Mouse (Mus musculus): ENCODE measurements around the gene Psmc3.
A peak's percentile ranks its signal among the peaks of the same experiment; 100 is the strongest.

Gene Psmc3

GRCm38 (mm10) chr2:91058435-91058834 is 4.6 kb downstream of the Psmc3 start:
- no peak for DNase-seq

DNA sequence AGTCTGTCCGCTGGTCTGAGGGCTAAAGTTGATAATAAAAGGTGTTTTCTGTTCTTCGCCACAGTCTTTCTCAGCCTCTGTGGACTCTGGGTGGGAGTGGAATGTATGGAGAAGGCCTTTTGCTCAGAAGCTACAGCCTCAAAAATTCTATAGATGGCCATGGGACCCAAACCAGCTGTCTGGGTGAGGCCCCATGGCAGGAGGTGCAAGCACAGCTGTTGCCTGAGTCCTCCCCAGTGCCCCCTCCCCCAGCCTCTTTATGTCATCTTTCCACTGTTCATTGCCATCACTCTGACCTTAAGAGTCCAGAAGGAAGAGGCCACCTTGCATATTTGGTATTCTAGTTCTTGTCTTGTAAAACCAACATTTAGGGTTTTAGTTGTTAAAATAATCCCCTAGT is 5.6 kb downstream of the Psmc3 start:
- no peak for DNase-seq

GRCm38 (mm10) chr2:91060544-91061355 is 6.9 kb downstream of the Psmc3 start:
- peak; percentile 55 for DNase-seq

DNA sequence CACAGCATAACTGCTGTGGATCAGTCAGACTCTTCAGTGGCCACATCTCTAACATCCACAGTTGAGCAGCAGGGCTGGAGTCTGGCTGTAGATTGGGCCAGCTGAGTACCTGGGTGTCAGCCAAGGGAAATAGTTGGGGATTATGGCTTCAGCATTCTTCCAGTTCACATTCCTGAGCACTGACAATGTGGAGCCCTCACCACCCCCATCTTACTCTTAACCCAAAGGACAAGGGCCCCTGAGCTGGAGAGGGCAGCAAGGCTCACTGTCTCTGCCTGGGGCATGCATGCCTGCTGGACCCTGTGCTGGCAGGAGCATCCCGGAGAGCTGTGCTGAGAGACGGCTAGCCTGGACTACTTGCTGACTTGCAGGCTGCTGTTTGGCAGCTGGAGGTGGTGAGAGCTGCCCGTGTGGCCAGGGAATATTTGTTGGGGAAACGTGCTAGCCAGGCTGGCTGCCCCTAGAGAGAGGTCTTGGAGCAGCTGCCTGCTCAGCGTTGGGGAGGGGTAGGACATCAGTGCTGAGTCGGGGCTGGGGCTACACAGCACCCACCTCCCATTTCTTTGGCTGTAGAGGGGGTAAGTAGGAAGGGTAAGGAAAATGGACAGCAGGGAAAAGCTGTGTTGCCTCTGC is 8.2 kb downstream of the Psmc3 start:
- DNase-seq, result peak; percentile 60

DNA sequence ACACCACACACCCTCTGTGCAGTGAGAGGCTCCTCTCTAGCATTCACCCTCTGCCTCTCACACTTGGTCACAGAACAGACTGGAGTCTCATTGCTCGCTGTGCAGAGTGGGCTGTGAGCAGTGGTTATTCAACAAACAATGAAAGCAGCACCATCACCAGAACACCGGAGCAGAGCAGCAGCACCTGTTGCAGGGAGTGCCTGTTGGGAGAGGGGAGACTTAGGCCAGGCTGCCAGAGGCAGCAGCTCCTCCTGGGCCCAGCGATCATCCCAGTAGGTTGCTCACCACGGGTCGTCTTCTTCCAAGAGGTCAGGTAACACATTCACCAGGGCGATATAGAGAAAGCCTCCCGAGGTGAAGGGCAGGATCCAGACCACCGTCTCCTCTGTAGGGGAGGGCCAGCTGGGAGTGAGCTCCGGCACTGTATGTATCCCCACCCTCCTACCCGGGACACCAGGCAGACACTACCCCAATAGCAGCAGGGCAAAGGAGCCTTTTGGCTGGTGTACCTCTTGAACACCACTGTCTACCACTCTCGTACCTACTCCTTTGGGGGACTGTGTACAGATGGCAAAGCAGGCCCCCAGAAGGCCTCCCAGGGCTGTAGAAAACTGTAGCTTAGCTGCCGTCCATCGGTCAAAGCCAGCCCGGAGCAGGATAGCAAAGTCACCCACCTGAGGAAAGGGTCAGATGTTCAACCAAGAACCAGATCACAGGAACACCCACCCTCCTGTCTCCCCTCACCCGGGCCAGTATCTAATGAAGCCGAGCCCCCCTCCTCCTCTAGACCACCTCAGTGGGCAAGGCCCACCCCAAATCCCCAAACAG is 9.2 kb downstream of the Psmc3 start:
- DNase-seq, result no peak

DNA sequence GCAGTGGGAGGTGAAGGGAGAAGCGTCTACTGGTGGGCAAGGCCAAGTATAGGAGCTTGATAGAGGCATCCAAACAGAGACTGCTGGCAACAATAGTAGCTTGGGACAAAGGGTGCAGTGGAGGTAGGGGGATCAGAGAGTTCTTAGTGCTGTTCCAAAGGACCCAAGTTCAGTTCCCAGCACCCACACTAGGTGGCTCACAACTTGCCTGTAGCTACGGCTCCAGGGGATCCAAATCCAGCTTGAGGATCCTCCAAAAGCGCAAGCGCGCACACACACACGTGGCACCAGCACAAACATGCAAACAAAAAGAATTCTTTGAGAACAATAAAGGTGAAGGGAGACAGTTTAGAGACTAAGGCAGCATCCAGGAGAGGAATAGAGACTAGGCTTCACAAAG is 10.4 kb downstream of the Psmc3 start:
- no peak for DNase-seq

DNA sequence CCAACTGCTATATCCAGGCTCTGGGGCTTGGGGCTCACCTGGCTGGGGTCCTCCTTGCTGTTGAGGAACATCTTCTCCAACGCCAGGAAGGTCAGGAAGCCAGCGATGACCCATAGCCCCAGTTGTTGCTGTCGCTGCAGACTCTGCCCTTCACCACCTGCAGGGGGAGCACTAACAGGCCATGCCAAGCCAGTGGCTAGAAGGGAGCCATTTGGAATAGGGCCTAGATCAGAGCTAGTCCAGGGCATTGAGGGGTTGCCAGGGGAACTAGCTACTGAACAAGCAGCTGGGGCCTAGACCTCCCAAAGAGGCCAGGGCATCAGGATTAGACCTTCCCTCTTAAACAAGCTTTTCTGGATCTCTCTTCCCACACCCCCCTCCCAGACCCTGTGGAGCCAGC is 11.7 kb downstream of the Psmc3 start:
- peak; percentile 62 for DNase-seq

DNA sequence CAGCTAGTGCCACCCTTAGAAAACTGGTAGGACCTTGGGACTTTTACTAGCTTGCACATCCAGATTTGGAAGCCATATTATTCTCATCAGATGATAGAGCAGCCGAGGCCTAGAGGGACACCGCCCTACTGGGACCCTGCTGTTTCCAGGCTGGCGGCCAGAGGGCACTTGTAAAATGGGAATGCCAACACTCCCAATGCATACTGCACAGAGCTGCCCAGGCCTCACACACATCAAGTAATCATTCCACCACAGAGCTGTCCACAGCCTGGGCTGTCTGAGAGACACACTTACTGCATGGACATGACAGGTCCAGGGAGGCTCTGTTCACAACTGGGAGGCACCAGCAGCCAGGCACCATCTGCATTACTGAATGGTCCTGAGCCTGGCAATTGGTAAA is 12.6 kb downstream of the Psmc3 start:
- no peak for DNase-seq

GRCm38 (mm10) chr2:91068162-91068871 is 14.5 kb downstream of the Psmc3 start:
- no peak for DNase-seq

- DNase-seq, result no peak
These were observed 15.0 kb downstream of the Psmc3 start for GRCm38 (mm10) chr2:91068872-91069165.

GRCm38 (mm10) chr2:91069306-91070000 is 15.6 kb downstream of the Psmc3 start:
- DNase-seq, result peak; percentile 24

DNA sequence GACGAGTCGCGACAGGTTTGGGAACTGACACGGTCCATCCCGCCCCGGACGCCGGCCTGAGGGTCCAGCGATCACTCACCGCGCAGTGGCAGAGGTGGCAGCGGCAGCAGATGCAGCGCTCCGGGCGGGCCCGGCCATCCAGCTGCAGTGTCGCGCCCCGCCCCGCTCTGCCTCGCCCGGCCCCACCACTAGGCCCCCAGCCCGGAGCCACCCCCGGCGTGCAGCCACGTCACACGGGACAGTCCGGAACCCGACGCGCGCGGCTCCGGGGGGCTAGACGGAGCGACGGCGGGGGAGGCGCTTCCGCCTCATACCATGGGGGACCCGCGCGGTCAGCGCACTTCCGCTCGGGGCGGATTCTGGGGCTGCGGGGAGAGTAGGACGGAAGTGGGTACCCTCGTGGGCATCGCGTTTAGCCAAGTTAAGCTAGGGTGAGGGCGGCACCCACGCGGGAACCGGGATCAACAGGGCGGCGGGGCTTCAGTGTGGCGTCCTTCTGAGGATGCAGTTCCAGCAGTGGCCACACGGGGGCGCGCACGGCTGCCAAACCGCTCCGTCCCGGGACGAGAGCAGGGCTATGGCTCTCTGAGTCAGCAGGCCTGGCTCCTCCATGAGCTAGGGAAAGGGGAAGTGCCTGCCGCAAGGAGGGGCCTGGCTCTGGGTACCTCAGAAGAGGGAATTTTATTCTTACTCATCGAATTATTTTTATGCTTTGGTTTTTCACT is 16.4 kb downstream of the Psmc3 start, which contains the start of gene Slc39a13:
Gene Slc39a13 (minus strand): TSS at position 342 of the 725 bp plus-strand sequence.
- peak; percentile 97 for DNase-seq

DNA sequence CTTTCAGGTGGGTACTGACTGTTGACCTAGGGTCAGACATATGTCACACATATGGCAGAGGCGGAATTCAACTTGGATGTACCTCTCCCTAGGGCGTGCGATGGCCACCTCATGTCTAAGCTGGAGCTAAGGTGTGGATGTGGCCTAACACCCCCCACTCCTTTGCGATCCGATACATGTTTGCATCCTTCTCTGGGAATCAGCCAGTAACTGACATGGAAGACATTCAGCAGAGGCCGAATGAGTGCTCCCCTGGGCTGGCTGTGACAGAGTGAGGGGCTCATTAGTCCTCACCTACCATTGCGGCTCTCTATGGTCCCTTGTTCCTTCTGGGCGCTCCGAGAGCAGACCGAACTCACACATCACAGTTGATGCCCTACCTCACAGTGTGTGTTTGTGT is 17.2 kb downstream of the Psmc3 start:
- no peak for DNase-seq

GRCm38 (mm10) chr2:91072092-91072491 is 18.3 kb downstream of the Psmc3 start:
- DNase-seq, result no peak

- DNase-seq, result no peak
These were observed 24.1 kb downstream of the Psmc3 start for GRCm38 (mm10) chr2:91077957-91078313.

DNA sequence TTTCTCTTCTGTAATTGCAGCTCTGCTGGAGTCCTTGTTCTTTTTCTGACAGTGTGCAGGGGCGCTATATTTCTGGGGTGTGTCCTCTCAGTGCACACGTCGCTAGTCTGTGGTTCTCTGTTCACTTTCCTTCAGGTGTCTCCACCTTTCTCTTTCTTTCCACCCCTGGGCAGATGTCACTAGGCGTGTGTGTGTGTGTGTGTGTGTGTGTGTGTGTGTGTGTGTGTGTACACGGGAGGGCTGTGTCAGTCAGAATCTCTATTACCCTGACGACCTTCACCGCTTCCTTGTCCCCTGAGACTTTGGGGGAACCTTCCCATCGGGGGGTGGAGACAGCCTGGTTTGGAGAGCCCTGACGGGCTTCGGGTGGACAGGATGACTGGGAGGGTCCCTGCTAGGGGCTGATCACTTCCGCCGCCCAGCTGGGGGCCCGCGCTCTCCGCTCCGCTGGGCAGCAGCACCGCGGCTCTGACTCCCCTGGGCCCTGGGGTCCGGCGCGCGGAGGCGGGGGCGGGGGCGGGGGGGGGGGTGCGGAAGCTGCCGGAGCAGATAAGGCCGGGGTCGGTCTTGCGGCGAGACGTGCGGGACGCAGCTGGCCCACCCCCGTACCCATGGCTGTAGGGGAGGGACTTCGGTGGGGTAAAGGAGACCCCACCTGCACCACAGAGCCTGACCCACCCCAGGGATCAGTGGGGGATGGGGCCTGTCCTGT is 24.7 kb downstream of the Psmc3 start:
- no peak for DNase-seq

GRCm38 (mm10) chr2:91079026-91079384 is 25.2 kb downstream of the Psmc3 start:
- DNase-seq, result no peak

DNA sequence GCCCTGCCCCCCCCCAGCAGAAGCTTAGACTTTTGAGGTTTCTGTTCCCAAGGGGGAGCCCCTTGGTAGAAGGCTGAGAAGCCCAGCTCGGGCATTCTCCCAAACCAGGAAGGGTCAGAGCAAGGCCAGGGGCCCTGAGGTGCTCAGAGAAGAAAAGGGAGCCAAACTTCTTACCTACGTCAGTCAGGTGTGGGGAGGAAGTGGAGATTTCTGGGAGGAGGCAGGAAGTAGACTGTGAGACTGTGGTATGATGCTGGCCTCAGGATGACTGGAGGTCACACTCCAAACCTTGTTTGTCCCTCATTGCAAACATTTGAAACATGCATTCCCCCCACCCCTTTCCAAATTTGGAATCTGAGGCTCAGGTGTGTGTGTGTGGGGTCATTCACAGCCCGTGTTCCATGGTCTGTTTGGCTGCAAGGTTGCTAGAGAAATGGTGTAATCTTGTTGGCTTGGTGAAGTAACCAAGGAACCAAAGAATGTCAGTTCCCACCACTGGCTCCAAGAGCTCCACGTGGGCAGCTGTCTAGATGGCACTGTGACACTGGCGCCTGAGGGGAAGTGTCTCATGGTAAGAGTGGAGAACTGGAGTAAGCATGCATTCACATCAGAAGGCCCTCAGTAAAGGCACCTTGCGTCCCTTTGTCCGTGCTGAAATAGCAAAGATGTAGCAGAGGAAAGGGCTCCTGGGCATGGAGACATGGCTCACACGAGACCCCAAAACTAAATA is 27.1 kb downstream of the Psmc3 start:
- DNase-seq, result no peak

DNA sequence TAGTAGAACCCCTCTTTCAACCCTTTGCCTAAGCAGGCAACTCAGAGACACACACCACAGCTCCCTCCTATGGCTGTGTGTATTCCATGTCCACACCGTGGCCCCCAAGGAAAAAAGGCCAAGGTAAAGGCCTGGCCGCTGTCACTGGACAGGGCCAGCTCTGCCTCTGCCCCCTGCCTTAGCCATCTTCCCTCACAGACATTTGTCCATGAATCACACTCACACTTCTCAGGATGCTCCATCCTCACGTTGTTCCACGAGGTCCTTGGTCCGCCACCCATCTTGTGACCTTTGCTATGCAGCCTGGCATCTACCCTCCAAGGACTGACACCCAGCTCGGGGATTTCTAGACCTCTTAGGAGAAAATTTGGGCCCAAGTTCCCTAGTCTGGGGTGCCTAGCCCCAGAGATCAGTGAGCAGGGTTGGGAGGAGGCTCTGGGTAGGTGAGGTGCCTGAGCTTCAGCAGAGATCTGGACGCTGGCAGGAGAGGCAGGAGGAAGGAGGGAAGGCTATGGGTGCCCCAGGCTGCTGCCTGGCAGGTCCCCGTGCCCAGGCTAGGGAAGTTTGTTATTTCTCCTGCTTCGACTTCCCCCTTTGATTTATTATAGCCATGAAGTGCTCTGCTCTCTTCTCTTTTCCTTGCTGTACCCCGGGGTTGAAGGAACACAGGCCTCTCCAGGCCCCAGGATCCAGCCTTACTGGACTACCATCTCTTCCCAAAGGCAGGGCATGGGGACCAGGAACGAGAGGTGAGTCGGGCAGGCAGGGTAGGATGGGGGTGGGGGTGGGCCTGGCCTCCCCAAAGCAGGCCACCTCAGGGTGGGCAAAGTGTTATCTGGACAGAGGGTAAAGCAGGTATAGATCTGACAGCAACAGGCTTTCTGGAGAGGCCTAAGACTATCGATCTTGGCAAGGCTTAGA is 28.2 kb downstream of the Psmc3 start, which contains the start of gene Spi1:
Gene Spi1 (plus strand): TSS at position 616 of the 921 bp plus-strand sequence.
- no peak for DNase-seq
